Mouse (Mus musculus): ENCODE measurements at regions not wholly inside any gene's neighbourhood (a gene's known extent, or its start where the extent isn't known, plus 50 kb on each side); places are given as distances from the start of the nearest gene placed in this dataset.

GRCm38 (mm10) chr7:113705929-113706328 lies 59.9 kb upstream of the Spon1 start:
- DNase-seq, result no peak

- DNase-seq, result peak; percentile 87
These were observed 58.2 kb upstream of the Spon1 start for GRCm38 (mm10) chr7:113707596-113707995.

DNA sequence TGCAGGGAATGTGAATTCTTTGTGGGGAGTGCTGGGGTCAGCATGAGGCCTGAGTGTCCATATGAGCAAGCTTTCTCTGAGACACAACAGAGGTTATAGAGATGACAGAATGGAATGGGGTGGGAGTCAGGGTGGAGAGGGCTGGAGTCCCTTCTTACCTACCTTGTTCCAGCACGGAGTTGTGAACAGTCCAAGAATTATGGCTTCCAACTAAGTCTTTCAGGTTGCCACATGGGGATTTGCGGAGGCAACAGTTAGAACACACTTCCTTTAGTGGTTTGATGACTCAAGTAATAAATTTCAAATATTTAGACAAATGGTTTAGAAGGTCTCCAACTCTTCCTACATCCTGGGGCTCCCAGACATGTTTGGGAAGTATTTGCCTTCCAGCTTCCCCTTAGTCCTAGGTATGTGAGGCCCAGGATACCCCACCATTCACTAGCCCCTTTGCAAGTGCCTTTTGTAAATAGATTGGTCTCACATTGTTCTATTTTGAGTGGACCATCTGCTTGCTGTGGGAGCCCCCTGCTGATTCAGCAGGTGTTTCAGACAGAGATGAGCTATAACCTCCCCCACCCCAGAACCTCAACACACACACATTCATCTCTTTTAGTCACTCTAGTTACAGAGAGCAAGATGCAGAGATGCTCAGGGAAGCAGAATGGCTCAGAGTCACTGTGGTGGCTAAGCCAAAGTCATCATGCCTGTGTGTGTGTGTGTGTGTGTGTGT lies 55.1 kb upstream of the Spon1 start:
- peak; percentile 95 for DNase-seq

- DNase-seq, result peak; percentile 61
These were observed 54.4 kb upstream of the Spon1 start for GRCm38 (mm10) chr7:113711356-113711755.
